Mouse (Mus musculus) liver, postnatal 0 days (tissue): ENCODE measurements around the gene Glycam1. TPM values are rescaled to one million over a fixed set of nuclear protein-coding genes. Genes with fewer than 3 reads are reported as not detected.

ENCODE experiments used
- ATAC-seq: fragments of 200-750 bp; cut with Nextera tagmentation; 2 replicates; pipeline ENCODE4 v1.8.0; 2017; ENCODE audit warnings: mild to moderate bottlenecking, moderate library complexity
- DNase-seq: peaks from one replicate; pipeline ENCODE4 v3.0.0-alpha.2; 2016
- H3K27ac ChIP-seq: fragments of 300-500 bp; sonication (generic); 2 replicates; pipeline ENCODE4 v1.5.1; 2014; ENCODE audit warnings: antibody characterized with exemption, moderate library complexity, mild to moderate bottlenecking, low read depth
- H3K27me3 ChIP-seq: fragments of 300-500 bp; sonication (generic); 2 replicates; pipeline ENCODE4 v1.6.1; 2014; ENCODE audit warnings: low read length, control low read depth, mixed read lengths; ENCODE audit not compliant: insufficient read depth
- H3K36me3 ChIP-seq: fragments of 300-500 bp; sonication (generic); replicated peaks from 2 replicates; pipeline ENCODE4 v1.6.1; 2014; ENCODE audit warnings: mild to moderate bottlenecking, control low read depth, low read length, moderate library complexity, mixed read lengths; ENCODE audit not compliant: insufficient read depth
- H3K4me1 ChIP-seq: fragments of 300-500 bp; sonication (generic); 2 replicates; pipeline ENCODE4 v1.6.1; 2014; ENCODE audit warnings: antibody characterized with exemption, mild to moderate bottlenecking, control low read depth; ENCODE audit not compliant: insufficient read depth
- H3K4me2 ChIP-seq: fragments of 300-500 bp; sonication (generic); 2 replicates; pipeline ENCODE4 v1.6.1; 2014; ENCODE audit warnings: low read depth, mild to moderate bottlenecking, low read length, moderate library complexity, mixed read lengths
- H3K4me3 ChIP-seq: fragments of 300-500 bp; sonication (generic); 2 replicates; pipeline ENCODE4 v1.5.1; 2014; ENCODE audit warnings: low read depth, low read length
- H3K9ac ChIP-seq: fragments of 300-500 bp; sonication (generic); replicated peaks from 2 replicates; pipeline ENCODE4 v1.6.1; 2014; ENCODE audit warnings: mild to moderate bottlenecking, moderate library complexity
- H3K9me3 ChIP-seq: fragments of 300-500 bp; sonication (generic); 2 replicates; pipeline ENCODE4 v1.6.1; 2016; ENCODE audit warnings: mild to moderate bottlenecking, control low read depth, low read length, mixed read lengths
- CTCF ChIP-seq: sonication (generic); IDR thresholded peaks from 2 replicates; pipeline ENCODE4 v1.5.1; 2016; ENCODE audit warnings: antibody characterized with exemption, low read depth
- EP300 ChIP-seq: IDR thresholded peaks from 2 replicates; pipeline ENCODE4 v1.6.1; 2016; ENCODE audit warnings: antibody characterized with exemption, low read depth, mild to moderate bottlenecking
- WGBS: fragments of 180-500 bp; shearing (Covaris S2); extraction: QIAGEN DNeasy Blood & Tissue Kit; methylation state at CpG from one replicate; pipeline ENCODE4 v1.1.7; 2014; ENCODE audit not compliant: insufficient replicate concordance; 5-methylcytosine and 5-hydroxymethylcytosine counted together
- polyA plus RNA-seq: library from polyadenylated mRNA; unstranded; fragments of >200 nt; fragmentation: Nextera tagmentation; extraction: Ambion mirVana; gene quantifications from 2 replicates; pipeline ENCODE4 v1.2.1, GENCODE M21; 2015

Gene Glycam1
- polyA plus RNA-seq, 1 experiment from 2014 or later, result not detected

DNA sequence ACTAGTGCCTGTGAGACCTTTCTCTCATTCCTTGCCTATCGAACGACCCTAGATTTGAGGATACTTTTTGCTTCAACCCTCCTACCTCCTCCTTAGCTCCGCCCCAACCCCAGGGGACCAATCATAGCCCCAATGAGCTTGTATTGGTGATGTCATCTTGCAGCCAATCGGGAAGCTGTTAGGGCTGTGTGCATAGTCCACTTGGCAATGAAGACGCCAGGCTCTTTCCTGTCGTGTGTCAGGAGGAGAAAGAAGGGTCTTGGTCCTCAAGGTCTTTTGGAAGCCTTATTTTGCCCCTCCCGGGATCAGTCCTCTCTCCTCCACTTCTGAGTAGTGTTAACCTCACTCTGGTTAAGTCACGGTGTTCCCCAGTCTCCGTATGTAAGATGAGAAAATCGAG lies 50.8 kb downstream of the Glycam1 start:
- Histone ChIP-seq H3K9me3 (no peaks in the 10 kb centered on the region), H3K36me3 (no peaks in the 10 kb centered on the region), H3K27me3 (0 out of 2 replicates have a peak, but pooled peaks cover 7% of the 10 kb centered on the region), H3K4me3 (no peak overlapping the region; the same call in 1 of the 2 replicates), H3K4me2 (peak overlapping the region; percentile 52), H3K4me1 (no peaks in the 10 kb centered on the region), H3K9ac (no peak overlapping the region), H3K27ac (no peak overlapping the region)
- 6% methylated on average over 10 of the region's 10 CpGs for WGBS
- TF ChIP-seq EP300, result no peak
- TF ChIP-seq CTCF, result no peak
- DNase-seq (peak; percentile 40), ATAC-seq (peak; percentile 73)

DNA sequence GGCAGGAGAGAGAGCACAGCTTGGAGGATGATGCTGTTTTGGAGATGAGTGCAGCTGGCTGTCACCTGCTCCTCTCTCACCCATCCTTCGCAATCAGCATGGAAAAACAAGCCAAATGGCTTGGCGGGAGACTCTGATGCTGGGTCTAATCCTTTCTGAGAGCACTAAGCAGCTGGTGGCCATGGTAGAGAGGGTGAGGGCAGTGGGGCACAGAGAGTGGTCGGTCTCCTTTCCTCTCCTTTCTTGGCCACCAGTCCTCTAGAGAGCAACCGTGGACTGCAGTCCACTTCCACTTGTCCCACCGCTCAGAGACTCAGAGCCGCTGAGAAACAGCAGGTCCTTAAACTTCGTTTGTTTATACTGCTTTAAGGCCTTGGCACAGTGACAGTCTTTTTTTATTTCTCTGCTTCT lies 51.3 kb downstream of the Glycam1 start:
- H3K4me3 ChIP-seq, result no peak overlapping the region
- H3K27ac ChIP-seq, result no peak overlapping the region
- DNase-seq (no peak), ATAC-seq (no peak)
- H3K27me3 ChIP-seq, result 0 out of 2 replicates have a peak, but pooled peaks cover 7% of the 10 kb centered on the region
- TF ChIP-seq EP300 (no peak), CTCF (no peak)
- H3K4me2 ChIP-seq, result peak overlapping the region; percentile 52
- no peaks in the 10 kb centered on the region for H3K4me1 ChIP-seq
- 26% methylated on average over 7 of the region's 7 CpGs for WGBS
- no peaks in the 10 kb centered on the region for H3K9me3 ChIP-seq
- H3K9ac ChIP-seq, result no peak overlapping the region
- H3K36me3 ChIP-seq, result no peaks in the 10 kb centered on the region

Other genes starting within 250 kb of the Glycam1 start
- 10.1 TPM in 2 replicates for gene Zfp385a, start 225.0 kb downstream of the Glycam1 start, polyA plus RNA-seq
- gene Itga5, start 198.3 kb downstream of the Glycam1 start, polyA plus RNA-seq, result 15.6 and 16.0 TPM in 2 replicates
- not detected in 2 replicates for gene Gtsf1, start 134.6 kb downstream of the Glycam1 start, polyA plus RNA-seq
- gene Gtsf2, start 116.6 kb downstream of the Glycam1 start, polyA plus RNA-seq, result not detected in 2 replicates
- 6.0 and 6.8 TPM in 2 replicates for gene Nckap1l, start 111.3 kb downstream of the Glycam1 start, polyA plus RNA-seq
- gene Pde1b, start 62.0 kb downstream of the Glycam1 start, polyA plus RNA-seq, result 0.24 and 0.62 TPM in 2 replicates
- 3.5 and 4.4 TPM in 2 replicates for gene Ppp1r1a, start 27.1 kb downstream of the Glycam1 start, polyA plus RNA-seq
- gene Mucl1, start 190.4 kb upstream of the Glycam1 start, polyA plus RNA-seq, result not detected in 2 replicates